In genomic region chr6:12169431-12169830, GRCm38 (mm10) we compare ENCODE assay signal across 16 mouse cellular contexts.
"Had no signal": no experiment of that assay in that cellular context is flagged by ENCODE, and none has a peak within 500 bp of the region (broad histone marks: within the 10 kb centered on the region; RNA-seq: fewer than 3 reads in every experiment).

No protein-coding gene starts in this region.

- H3K9ac ChIP-seq: liver, embryonic 13.5 days; liver, postnatal 0 days; lung, embryonic 15.5 days; midbrain, embryonic 15.5 days; neural tube, embryonic 13.5 days had no signal

- H3K27ac ChIP-seq: left cerebral cortex, adult 2 months; limb, embryonic 10.5 days; liver, embryonic 13.5 days; lung, embryonic 15.5 days; macrophage; midbrain, embryonic 15.5 days; neural tube, embryonic 13.5 days; stomach, postnatal 0 days had no signal

- H3K4me2 ChIP-seq: liver, embryonic 13.5 days; lung, embryonic 15.5 days; midbrain, embryonic 11.5 days; midbrain, embryonic 15.5 days; neural tube, embryonic 13.5 days had no signal

- H3K4me3 ChIP-seq: left cerebral cortex, adult 2 months; limb, embryonic 10.5 days; liver, embryonic 13.5 days; lung, embryonic 15.5 days; megakaryocyte, embryonic 14.5 days; midbrain, embryonic 15.5 days; neural tube, embryonic 13.5 days had no signal

- DNase-seq: kidney, postnatal 14 days; liver, embryonic 13.5 days; liver, postnatal 0 days; lung, postnatal 14 days; retina, postnatal 1 day; right cerebral cortex, postnatal 14 days; thymus, postnatal 4 days had no signal

- H3K27me3 ChIP-seq: liver, embryonic 13.5 days; lung, embryonic 15.5 days; megakaryocyte, embryonic 14.5 days; midbrain, embryonic 15.5 days; neural tube, embryonic 13.5 days had no signal

- H3K9me3 ChIP-seq: limb, embryonic 10.5 days; liver, embryonic 13.5 days; lung, embryonic 15.5 days; megakaryocyte, embryonic 14.5 days; midbrain, embryonic 15.5 days; neural tube, embryonic 13.5 days had no signal

- H3K4me1 ChIP-seq: limb, embryonic 10.5 days; liver, embryonic 13.5 days; lung, embryonic 15.5 days; megakaryocyte, embryonic 14.5 days; midbrain, embryonic 15.5 days; neural tube, embryonic 13.5 days had no signal

- H3K36me3 ChIP-seq: limb, embryonic 10.5 days; liver, embryonic 13.5 days; lung, embryonic 15.5 days; midbrain, embryonic 15.5 days; neural tube, embryonic 13.5 days had no signal

- ATAC-seq: liver, postnatal 0 days; midbrain, embryonic 15.5 days had no signal
